Mouse (Mus musculus) G1E-ER4 (cell line): ENCODE measurements around the gene Plod2. TPM values are rescaled to one million over a fixed set of nuclear protein-coding genes. Genes with fewer than 3 reads are reported as not detected.

Experiments used
- GATA1 ChIP-seq: IDR thresholded peaks from one replicate; pipeline ENCODE4 v1.8.0; 2012; ENCODE audit warnings: low read length, inconsistent platforms
- polyA plus RNA-seq: library from polyadenylated mRNA; stranded (reverse); fragments of >175 nt; gene quantifications from 2 replicates; pipeline ENCODE4 v1.2.3, GENCODE M21; 2012

Gene Plod2
- polyA plus RNA-seq, 1 experiment, result 6.1 TPM

DNA sequence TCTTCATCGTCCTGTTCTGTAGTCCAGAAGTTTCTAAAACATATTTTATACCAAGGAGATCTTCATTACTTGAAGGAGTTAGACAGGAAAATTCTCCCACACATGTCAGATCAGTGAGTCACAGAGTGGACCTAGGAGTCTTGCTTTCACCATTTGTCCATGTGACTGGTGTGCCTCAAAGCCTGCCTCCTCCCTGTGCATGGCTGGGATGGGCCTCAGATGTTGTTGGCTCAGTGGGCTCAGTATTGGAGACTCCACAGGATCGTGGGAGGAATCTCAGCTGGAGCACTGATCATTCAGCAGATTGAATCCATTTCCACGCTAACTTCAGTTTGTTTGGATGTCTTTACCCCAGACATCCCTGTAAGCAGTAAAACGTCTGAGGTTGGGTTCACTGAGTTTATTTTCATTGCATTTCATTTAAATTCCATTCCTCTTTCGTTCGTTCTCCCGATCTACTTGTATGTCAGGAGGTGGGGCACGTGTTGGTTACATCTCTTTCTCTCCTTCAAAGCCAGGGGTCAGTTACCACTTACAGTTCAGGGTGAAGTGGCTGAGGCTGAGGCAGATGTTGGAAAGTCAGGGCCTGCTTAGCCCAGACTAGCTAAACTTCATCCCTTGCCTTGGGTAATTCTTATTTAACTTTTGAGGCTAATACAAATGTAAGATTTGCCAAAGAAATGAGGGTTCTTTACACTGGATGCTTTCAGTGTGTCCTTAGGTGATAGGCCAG lies 30.5 kb downstream of the Plod2 start:
- TF ChIP-seq GATA1, result no peak

GRCm38 (mm10) chr9:92583876-92584275 lies 41.9 kb downstream of the Plod2 start:
- no peak for TF ChIP-seq GATA1

- no peak for TF ChIP-seq GATA1
Measured at GRCm38 (mm10) chr9:92586025-92586424, 44.0 kb downstream of the Plod2 start.

DNA sequence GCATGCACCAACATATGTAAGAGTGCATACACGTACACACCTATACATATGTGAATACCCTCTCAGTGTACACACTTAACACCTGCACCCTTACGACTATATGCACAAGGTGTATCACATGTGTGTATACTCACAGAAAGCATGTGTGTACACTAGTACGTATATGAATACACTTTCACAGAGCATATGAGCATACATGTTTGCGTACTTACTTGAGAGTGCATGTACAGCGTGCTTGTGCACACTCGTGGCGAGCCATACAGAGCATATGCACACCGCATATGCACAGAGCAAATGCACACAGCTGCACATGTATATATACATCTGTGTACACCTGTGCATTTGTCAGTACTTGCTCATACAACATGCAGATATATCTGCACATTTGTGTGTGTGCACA lies 45.4 kb downstream of the Plod2 start:
- no peak for TF ChIP-seq GATA1

GRCm38 (mm10) chr9:92588226-92588625 lies 46.2 kb downstream of the Plod2 start:
- TF ChIP-seq GATA1, result no peak

- no peak for TF ChIP-seq GATA1
Measured at GRCm38 (mm10) chr9:92589021-92589420, 47.0 kb downstream of the Plod2 start.

- TF ChIP-seq GATA1, result no peak
Measured at GRCm38 (mm10) chr9:92591482-92591881, 49.5 kb downstream of the Plod2 start.

DNA sequence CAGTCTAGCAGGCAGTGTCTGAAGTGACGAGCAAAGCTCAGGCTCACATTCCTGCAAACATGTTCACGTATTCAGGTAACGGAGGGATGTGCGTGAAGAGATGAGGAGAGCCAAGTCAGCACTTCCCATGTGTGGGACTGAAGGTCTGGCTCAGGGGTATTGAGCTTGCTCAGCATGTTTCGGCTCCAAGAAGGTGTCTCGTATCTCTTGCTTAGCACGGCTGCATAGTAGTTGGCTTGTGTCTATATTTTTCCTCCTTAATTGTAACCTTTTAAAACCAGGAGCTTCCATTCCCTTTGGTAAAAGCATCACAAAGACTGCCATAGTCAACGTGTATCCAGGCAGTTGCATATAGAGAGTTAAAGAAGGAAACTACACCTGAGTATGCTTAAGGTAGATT lies 50.7 kb downstream of the Plod2 start:
- TF ChIP-seq GATA1, result no peak

GRCm38 (mm10) chr9:92594491-92594890 lies 52.5 kb downstream of the Plod2 start:
- TF ChIP-seq GATA1, result no peak

DNA sequence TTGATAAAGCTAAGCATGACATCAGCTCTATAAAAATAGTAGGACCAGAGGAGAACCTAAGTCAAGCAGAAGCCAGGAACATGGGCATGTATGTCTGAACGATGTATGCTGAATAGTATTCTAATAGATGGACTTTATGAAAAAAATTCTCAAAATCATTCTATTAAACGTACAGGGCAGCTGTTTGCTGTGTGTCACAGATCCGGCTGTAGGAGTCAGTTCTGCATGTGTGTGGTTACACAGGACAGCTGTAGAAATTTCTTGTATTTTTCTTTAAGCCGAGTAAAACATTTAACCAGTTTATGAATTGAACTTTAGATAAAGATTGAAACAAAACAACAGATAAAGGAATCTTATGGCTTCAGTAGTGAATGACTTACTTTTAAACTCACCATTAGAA lies 53.3 kb downstream of the Plod2 start:
- TF ChIP-seq GATA1, result no peak

DNA sequence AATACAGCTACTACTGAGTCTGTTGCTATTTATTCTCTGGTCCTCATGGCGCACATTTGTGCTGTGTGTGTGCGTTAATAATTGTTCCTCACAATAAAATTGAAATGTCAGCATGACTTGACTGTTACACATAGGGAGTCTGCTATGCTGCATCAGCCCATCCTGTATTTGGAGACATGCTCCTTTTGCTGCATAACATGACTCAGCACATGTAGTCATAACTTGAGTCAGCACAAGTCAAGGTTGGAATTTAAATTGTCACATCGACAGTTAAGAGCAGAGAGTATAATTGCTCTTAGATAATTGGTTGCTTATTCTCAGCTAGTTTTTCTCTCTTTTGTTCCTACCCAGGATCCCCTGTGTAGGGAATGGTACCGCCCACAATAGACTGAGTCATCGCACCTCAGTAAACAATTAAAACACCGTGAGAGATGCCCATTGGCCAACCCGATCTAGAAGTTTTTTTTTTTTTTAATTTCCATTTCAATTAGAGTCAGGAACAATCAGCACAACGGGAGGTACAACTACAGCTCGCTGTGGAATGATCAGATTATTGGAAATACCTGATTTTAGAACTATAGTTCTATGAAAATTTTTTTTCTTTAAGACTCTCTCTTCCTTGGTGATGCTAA lies 55.0 kb downstream of the Plod2 start:
- TF ChIP-seq GATA1, result no peak

DNA sequence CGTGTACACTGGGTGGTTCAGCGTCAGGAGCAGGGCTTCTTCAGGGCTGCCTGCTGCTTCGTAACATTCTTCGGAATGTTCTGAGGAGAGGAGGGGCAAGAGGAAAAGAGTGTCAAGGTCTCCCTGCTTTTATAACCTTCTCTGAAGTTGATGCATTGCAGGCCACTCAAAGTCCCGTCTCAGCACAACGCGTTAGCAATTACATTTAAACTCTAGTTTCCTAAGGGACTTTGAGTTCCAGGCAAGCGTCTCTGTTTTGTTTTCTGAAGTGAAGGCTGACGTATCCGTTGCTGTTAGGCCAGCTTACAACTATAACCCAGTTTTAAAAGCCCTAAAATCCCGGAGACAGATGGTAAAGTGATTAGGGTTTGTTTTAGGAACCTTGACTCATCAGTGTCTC lies 55.8 kb downstream of the Plod2 start:
- no peak for TF ChIP-seq GATA1

- no peak for TF ChIP-seq GATA1
Measured at GRCm38 (mm10) chr9:92599940-92600538, 58.0 kb downstream of the Plod2 start.

DNA sequence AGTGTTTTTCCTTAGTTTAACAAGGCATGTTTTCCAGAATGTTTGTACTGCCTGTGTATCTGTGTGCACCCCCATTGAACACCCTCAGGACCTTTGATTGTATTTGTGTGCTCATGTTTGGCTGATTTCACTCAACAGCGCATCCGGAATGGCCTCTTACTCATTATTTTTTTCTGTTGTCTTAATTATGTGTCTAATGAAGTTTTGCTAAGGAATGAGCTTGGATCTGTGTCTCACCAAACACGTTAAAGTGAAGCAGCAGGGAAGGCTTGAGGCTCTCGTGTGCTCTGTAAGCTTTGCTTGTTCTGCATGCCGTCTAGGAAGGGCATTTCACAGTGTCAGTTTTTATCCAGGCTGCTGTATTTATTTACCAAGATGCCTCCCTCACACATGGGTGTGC lies 59.5 kb downstream of the Plod2 start:
- TF ChIP-seq GATA1, result no peak

DNA sequence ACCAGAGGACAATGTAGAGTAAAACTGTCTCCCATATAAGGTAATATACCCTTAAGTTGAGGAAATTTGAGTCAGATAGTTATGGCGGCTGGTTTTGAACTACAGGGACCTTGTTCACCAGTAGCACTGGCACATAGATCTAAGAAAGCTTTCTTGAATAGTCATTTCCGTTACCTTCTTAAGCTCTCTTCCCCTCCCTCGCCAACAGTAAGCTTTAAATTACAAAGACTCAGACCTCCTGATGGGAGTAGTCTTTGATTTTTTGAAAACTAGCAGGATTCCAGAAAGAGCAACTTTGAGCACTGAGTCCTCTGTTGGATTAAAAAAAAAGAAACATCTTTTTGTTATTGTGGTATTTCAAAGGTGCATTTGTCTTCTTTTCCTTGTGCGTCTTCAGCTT lies 61.5 kb downstream of the Plod2 start:
- TF ChIP-seq GATA1, result no peak

DNA sequence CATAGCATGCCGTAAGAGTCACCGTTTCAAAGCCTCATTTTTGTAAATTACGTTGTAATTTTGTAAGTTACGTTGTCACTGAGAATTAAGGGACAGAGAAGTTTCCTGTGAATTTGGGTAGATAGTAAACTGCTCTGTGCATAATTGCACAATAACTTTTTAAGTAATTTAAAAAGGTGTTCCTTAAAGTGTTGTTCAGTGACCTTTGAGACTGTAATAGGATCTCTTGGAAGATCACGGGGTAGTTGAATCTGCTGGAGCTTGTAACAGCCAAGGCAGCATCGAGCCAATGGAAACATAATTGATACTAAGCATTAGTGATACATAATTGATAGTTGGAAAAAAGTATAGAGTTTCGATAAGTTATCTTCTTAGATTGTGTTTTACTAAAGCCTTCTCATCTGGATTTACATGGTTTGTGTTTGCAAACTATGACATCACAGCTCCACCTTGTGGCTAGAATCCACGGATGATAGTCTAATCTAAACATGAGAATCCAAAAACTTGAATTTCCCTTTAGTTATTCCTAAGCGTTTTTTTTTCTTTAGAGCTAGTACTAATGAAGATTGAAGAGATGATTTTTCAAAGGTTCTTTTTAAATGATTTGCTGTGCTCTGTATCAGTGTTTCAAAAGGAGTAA lies 68.7 kb downstream of the Plod2 start:
- TF ChIP-seq GATA1, result no peak

DNA sequence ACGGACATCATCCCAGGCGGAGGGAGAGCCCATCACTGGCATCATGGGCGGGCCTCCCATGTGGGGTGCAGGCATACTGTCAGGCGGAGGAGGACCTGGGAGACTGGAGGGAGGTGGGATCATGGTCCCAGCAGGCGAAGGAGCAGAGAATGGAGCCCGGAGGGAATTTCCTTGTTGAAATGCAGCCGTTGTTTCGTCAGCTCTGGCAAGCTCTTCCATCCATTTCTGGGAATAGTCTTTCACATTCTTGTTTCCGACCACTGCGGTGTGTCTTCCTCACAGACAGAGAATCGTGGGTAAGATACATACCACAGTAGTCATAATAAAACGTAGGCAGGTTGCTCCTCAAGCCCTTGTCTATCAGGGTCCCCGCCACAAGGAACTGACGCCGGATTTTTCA lies 70.6 kb downstream of the Plod2 start:
- no peak for TF ChIP-seq GATA1

DNA sequence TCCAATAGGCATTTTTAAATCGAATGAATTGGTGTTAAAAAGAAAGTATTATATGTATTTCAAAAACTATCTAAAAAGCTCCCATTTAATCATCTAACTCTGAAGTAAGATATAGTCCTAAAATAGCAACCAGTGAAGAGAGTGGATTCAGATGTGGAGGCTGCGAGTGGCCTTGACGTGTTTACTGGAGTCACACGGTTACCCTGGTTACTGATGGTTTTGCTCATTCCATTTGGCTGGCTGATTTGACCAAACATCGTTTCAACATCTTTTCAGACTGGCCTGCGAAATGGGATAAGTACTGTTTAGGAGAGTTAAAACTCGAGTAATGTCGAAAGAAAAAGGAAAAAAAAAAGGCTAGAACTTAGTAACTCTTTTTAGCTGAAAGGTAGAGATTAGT lies 71.2 kb downstream of the Plod2 start:
- TF ChIP-seq GATA1, result no peak
